Mouse (Mus musculus) midbrain, embryonic 16.5 days (tissue): ENCODE data around the gene Gnai2. TPM values are rescaled to one million over a fixed set of nuclear protein-coding genes. Genes with fewer than 3 reads are reported as not detected.

ENCODE experiments used
- ATAC-seq: fragments of 200-750 bp; cut with Nextera tagmentation; 2 replicates; pipeline ENCODE4 v1.8.0; 2017; ENCODE audit warnings: moderate TSS enrichment
- H3K27ac ChIP-seq: fragments of 300-500 bp; sonication (generic); 2 replicates; pipeline ENCODE4 v1.5.1; 2014; ENCODE audit warnings: mild to moderate bottlenecking, low read length, mixed read lengths
- H3K27me3 ChIP-seq: fragments of 300-500 bp; sonication (generic); 2 replicates; pipeline ENCODE4 v1.6.1; 2014; ENCODE audit warnings: low read depth, low read length, mixed read lengths; ENCODE audit not compliant: control insufficient read depth, insufficient read depth
- H3K36me3 ChIP-seq: fragments of 300-500 bp; sonication (generic); 2 replicates; pipeline ENCODE4 v1.6.1; 2014; ENCODE audit warnings: mild to moderate bottlenecking, low read length, moderate library complexity, mixed read lengths; ENCODE audit not compliant: control insufficient read depth, insufficient read depth
- H3K4me1 ChIP-seq: fragments of 300-500 bp; sonication (generic); 2 replicates; pipeline ENCODE4 v1.6.1; 2014; ENCODE audit warnings: mild to moderate bottlenecking, low read length, mixed read lengths; ENCODE audit not compliant: control insufficient read depth, insufficient read depth
- H3K4me2 ChIP-seq: fragments of 300-500 bp; sonication (generic); 2 replicates; pipeline ENCODE4 v1.6.1; 2014; ENCODE audit warnings: mild to moderate bottlenecking, low read length, mixed read lengths
- H3K4me3 ChIP-seq: fragments of 300-500 bp; sonication (generic); 2 replicates; pipeline ENCODE4 v1.5.1; 2014; ENCODE audit warnings: low read depth, mild to moderate bottlenecking, low read length, moderate library complexity, mixed read lengths
- H3K9ac ChIP-seq: fragments of 300-500 bp; sonication (generic); 2 replicates; pipeline ENCODE4 v1.6.1; 2014; ENCODE audit warnings: low read depth, low read length, mixed read lengths
- H3K9me3 ChIP-seq: fragments of 300-500 bp; sonication (generic); replicated peaks from 2 replicates; pipeline ENCODE4 v1.6.1; 2014; ENCODE audit warnings: mild to moderate bottlenecking, low read length, mixed read lengths; ENCODE audit not compliant: control insufficient read depth, poor library complexity, severe bottlenecking
- WGBS: fragments of 180-500 bp; shearing (Covaris S2); extraction: QIAGEN DNeasy Blood & Tissue Kit; methylation state at CpG from one replicate; pipeline ENCODE4 v1.1.7; 2014; 5-methylcytosine and 5-hydroxymethylcytosine counted together
- polyA plus RNA-seq: library from polyadenylated mRNA; unstranded; fragments of >200 nt; fragmentation: Nextera tagmentation; extraction: Ambion mirVana; gene quantifications from 2 replicates; pipeline ENCODE4 v1.2.1, GENCODE M21; 2015

Gnai2 gene
- polyA plus RNA-seq, 1 experiment from 2014 or later = 278 TPM

DNA sequence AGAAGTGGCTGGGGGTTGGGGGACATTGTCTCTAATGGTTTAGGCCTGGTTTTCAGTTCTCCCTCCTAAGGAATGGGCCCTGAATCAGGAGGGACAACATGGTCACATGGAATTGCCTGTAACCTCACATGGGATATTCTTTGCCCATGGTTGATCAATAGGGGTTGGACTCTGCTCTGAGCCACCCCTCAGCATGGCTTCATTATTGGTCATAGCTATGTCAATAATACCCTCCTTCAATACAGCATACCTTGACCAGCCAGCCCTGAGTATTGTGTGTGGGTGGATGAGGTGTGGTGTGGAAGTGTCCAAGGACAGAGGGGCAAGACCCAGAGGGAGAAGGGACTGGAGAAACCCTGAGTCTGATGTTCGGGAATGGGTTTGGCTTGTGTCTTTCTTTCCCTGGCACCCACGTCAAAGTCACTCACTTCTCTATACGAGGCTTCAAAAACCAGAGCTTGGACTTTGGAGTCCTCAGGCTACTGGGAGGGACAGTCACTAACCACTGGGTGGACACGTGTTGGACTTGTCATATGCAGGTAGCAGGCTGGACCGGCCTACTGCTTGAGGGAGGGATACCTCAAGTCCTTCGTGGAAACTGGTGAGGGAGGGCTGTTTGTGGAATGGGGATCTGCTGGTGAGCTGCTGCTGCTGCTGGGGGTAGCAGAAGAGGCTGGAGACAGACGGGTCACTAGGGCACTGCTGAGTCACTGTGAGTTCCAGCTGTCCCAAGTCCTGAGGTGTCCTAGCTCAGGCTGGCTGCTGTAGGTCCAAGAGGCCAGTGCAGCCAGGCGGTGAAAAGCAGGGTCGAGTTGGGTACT, 39.7 kb upstream of the Gnai2 start:
- Histone ChIP-seq H3K4me3 (no peak overlapping the region), H3K27ac (no peak overlapping the region), H3K36me3 (no peaks in the 10 kb centered on the region), H3K9me3 (no peaks in the 10 kb centered on the region), H3K4me2 (no peak overlapping the region), H3K9ac (no peak overlapping the region), H3K27me3 (peaks cover 20% of the 10 kb centered on the region), H3K4me1 (peaks cover 12% of the 10 kb centered on the region)
- 52% methylated on average over 9 of the region's 9 CpGs for WGBS
- no peak for ATAC-seq

DNA sequence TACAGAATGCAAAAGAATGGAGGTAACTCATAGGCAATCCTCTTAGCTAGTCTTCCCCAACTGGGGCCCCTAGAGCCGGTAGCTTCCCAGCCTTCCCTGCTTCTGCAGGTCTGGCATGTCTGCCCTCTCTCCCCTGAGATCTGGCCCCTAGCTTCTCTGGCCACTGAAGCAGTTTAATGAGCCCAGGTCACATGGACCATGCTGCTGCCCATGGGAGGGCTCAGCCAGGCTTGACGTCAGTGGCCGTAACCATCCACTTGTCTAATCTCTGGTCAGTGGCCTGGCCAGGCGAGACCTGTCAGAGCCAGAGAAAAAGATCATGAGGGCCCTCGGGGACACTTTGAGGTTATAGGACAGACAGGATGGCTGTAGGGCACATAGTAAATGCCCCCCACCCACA, 35.1 kb upstream of the Gnai2 start:
- H3K27ac ChIP-seq = no peak overlapping the region
- H3K9ac ChIP-seq = no peak overlapping the region
- no peaks in the 10 kb centered on the region for H3K9me3 ChIP-seq
- no peak for ATAC-seq
- H3K4me1 ChIP-seq = peaks cover 11% of the 10 kb centered on the region
- 45% methylated on average over 5 of the region's 5 CpGs for WGBS
- H3K36me3 ChIP-seq = no peaks in the 10 kb centered on the region
- peaks cover 30% of the 10 kb centered on the region for H3K27me3 ChIP-seq
- no peak overlapping the region for H3K4me3 ChIP-seq
- H3K4me2 ChIP-seq = no peak overlapping the region

DNA sequence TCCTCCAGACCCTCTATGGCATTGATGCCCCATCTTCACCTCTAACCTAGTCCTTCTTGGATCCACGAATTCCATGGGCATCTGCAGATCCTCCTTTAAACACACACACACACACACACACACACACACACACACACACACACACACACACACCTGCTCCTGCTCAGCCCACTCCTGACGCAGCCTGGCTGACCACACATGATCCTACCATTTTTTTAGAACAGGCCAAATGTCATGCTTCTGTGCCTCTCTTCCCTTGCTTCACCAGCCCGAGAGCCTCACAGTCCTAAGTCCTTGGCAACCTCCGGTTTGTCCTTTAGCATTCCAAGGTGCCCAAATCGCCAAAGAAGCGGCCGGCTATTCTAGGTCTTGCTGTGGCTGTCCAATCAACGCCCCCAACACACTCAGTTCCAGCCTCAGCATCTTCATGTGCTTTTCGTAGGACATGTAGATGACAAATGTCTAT, 34.3 kb upstream of the Gnai2 start, which contains the start of gene Slc38a3:
TSS of gene Slc38a3 (minus strand) at position 51 of the 466 bp plus-strand sequence.
- WGBS = 86% methylated on average over 9 of the region's 9 CpGs
- no peaks in the 10 kb centered on the region for H3K9me3 ChIP-seq
- no peak for ATAC-seq
- peaks cover 23% of the 10 kb centered on the region for H3K27me3 ChIP-seq
- H3K4me1 ChIP-seq = peaks cover 11% of the 10 kb centered on the region
- no peak within 1 kb of the TSS for H3K4me3 ChIP-seq
- H3K27ac ChIP-seq = no peak within 1 kb of the TSS
- no peak within 1 kb of the TSS for H3K9ac ChIP-seq
- no peak within 1 kb of the TSS for H3K4me2 ChIP-seq
- no peaks in the 10 kb centered on the region for H3K36me3 ChIP-seq

- Histone ChIP-seq H3K36me3 (no peaks in the 10 kb centered on the region), H3K27me3 (peaks cover 23% of the 10 kb centered on the region), H3K4me1 (peaks cover 11% of the 10 kb centered on the region), H3K4me2 (no peak overlapping the region), H3K27ac (no peak overlapping the region), H3K9me3 (no peaks in the 10 kb centered on the region), H3K9ac (no peak overlapping the region), H3K4me3 (no peak overlapping the region)
- 57% methylated on average over 3 of the region's 3 CpGs for WGBS
- ATAC-seq = no peak
Observed at GRCm38 (mm10) chr9:107668916-107669315, 33.7 kb upstream of the Gnai2 start.

- H3K27me3 ChIP-seq = peaks cover 21% of the 10 kb centered on the region
- no peaks in the 10 kb centered on the region for H3K9me3 ChIP-seq
- H3K27ac ChIP-seq = no peak overlapping the region
- H3K9ac ChIP-seq = no peak overlapping the region
- 23% methylated on average over 8 of the region's 8 CpGs for WGBS
- H3K4me1 ChIP-seq = peaks cover 14% of the 10 kb centered on the region
- no peak for ATAC-seq
- H3K4me3 ChIP-seq = no peak overlapping the region
- H3K36me3 ChIP-seq = no peaks in the 10 kb centered on the region
- no peak overlapping the region for H3K4me2 ChIP-seq
Observed at GRCm38 (mm10) chr9:107668011-107668410, 32.8 kb upstream of the Gnai2 start.

DNA sequence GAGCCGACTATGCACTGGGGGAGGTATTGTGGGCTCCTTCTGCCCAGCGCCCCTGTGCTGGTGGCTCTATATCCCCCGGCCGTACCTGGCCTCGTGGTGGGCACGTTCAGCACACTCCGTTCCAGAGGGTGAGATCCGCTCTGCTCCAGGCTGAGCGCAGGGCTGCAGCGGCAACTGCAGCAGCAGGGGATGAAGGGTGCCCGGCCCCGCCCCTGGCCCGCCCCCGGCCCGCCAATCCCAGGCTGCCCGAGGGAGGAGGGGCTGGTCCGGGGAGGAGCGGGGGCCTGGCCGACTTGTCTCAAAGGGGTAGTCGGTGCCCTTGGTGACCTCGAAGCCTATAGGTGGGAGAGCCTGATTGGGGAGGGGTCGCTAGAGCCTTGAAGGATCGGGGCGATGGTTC, 32.1 kb upstream of the Gnai2 start:
- Histone ChIP-seq H3K4me1 (peaks cover 14% of the 10 kb centered on the region), H3K4me2 (peak overlapping the region; percentile 68), H3K36me3 (no peaks in the 10 kb centered on the region), H3K27me3 (peaks cover 21% of the 10 kb centered on the region), H3K27ac (no peak overlapping the region), H3K9ac (peak overlapping the region; percentile 66), H3K4me3 (peak overlapping the region; percentile 39), H3K9me3 (no peaks in the 10 kb centered on the region)
- ATAC-seq = peak; percentile 82
- under 1% methylated on average over 24 of the region's 24 CpGs for WGBS

GRCm38 (mm10) chr9:107666751-107667205, 31.6 kb upstream of the Gnai2 start:
- Histone ChIP-seq H3K9ac (peak overlapping the region; percentile 66), H3K36me3 (no peaks in the 10 kb centered on the region), H3K9me3 (no peaks in the 10 kb centered on the region), H3K4me1 (peaks cover 14% of the 10 kb centered on the region), H3K27ac (no peak overlapping the region), H3K4me2 (peak overlapping the region; percentile 68), H3K4me3 (peak overlapping the region; percentile 39), H3K27me3 (peaks cover 21% of the 10 kb centered on the region)
- 0 out of 2 replicates have a peak, but pooled peaks have one; percentile 19 for ATAC-seq
- WGBS = 2% methylated on average over 30 of the region's 30 CpGs

- no peak overlapping the region for H3K9ac ChIP-seq
- no peaks in the 10 kb centered on the region for H3K9me3 ChIP-seq
- peaks cover 21% of the 10 kb centered on the region for H3K27me3 ChIP-seq
- 81% methylated on average over 7 of the region's 7 CpGs for WGBS
- H3K4me2 ChIP-seq = no peak overlapping the region
- H3K27ac ChIP-seq = no peak overlapping the region
- no peak for ATAC-seq
- H3K36me3 ChIP-seq = no peaks in the 10 kb centered on the region
- H3K4me3 ChIP-seq = 0 out of 2 replicates have a peak overlapping the region, but pooled peaks have one; percentile 3
- H3K4me1 ChIP-seq = peaks cover 14% of the 10 kb centered on the region
Observed at GRCm38 (mm10) chr9:107665308-107665707, 30.1 kb upstream of the Gnai2 start.

GRCm38 (mm10) chr9:107663525-107663924, 28.4 kb upstream of the Gnai2 start:
- Histone ChIP-seq H3K4me3 (no peak overlapping the region), H3K4me2 (peak overlapping the region; percentile 12; the same call in 1 of the 2 replicates), H3K36me3 (no peaks in the 10 kb centered on the region), H3K4me1 (peaks cover 14% of the 10 kb centered on the region), H3K27me3 (peaks cover 19% of the 10 kb centered on the region), H3K9me3 (no peaks in the 10 kb centered on the region), H3K9ac (no peak overlapping the region), H3K27ac (no peak overlapping the region; the same call in 1 of the 2 replicates)
- 38% methylated on average over 9 of the region's 9 CpGs for WGBS
- ATAC-seq = no peak
